Mouse (Mus musculus) G1E (cell line): Measurements from ENCODE around the gene Specc1l.

ENCODE experiments used
- CTCF ChIP-seq: IDR thresholded peaks from 2 replicates; pipeline ENCODE4 v1.5.1; 2012; ENCODE audit warnings: low read depth, low read length, inconsistent platforms, mixed read lengths
- GATA1 ChIP-seq: IDR thresholded peaks from 2 replicates; pipeline ENCODE4 v1.6.1; 2012; ENCODE audit warnings: borderline replicate concordance, low read length, inconsistent platforms, mixed read lengths
- POLR2AphosphoS5 ChIP-seq: IDR thresholded peaks from 2 replicates; pipeline ENCODE4 v1.6.1; 2012; ENCODE audit warnings: low read depth, low read length, inconsistent platforms; ENCODE audit not compliant: insufficient replicate concordance
- TAL1 ChIP-seq: conservative IDR thresholded peaks from 2 replicates; pipeline ENCODE4 v1.6.1; 2012; ENCODE audit warnings: low read depth, low read length, inconsistent platforms, mixed read lengths

DNA sequence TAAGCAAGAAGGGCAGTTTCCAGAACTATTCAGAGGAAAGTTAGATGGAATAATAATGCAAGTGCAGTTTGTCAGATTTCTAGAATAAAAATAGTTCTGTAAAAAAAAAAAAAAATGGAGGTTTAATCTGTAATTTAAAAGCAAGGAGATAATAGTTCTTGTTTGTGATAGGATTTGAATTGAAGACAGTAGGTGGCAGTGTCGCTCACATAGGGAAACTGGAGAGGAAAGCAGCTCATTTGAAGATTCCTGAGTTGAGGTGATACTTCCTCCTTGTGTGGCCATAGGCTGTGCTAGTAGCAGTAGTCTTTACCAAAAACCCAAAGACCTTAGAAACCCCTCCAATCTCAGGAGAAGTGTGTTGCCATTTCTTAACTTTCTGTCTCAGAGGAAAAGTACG, 43.2 kb downstream of the Specc1l start:
- TF ChIP-seq CTCF = no peak
- TF ChIP-seq POLR2AphosphoS5 = no peak
- no peak for TF ChIP-seq GATA1
- TF ChIP-seq TAL1 = no peak
